In genomic region chr3:131266366-131267050, GRCm38 (mm10) we compare ENCODE assay signal across 15 mouse cellular contexts. TPM values are rescaled to one million over a fixed set of nuclear protein-coding genes. Genes with fewer than 3 reads are reported as not detected.
DNase-seq lines count a peak whose midpoint lies in the region; ATAC-seq and TF ChIP-seq lines count a peak whose summit lies in the region.
"Had no signal": no experiment of that assay in that cellular context is flagged by ENCODE, and none has a peak within 500 bp of the region (broad histone marks: within the 10 kb centered on the region; RNA-seq: fewer than 3 reads in every experiment).

No protein-coding gene starts in this region.

- H3K27me3 ChIP-seq in heart, embryonic 15.5 days: no peaks in the 10 kb centered on the region
- H3K27me3 ChIP-seq in cerebellum, adult 2 months (ENCODE audit: control insufficient read depth, insufficient read depth, low read length): no peaks in the 10 kb centered on the region
- no peaks in the 10 kb centered on the region for H3K27me3 ChIP-seq in forebrain, embryonic 11.5 days (ENCODE audit: control insufficient read depth, insufficient read depth, low read length)
- H3K27me3 ChIP-seq: kidney, embryonic 15.5 days; neural tube, embryonic 13.5 days had no signal

- peak; percentile 11 to 24 for DNase-seq in gastrocnemius, adult 8-10 months (ENCODE audit: low spot score in 2 of 2)
- DNase-seq in gastrocnemius, postnatal 10 days: no peak
- DNase-seq in gastrocnemius, postnatal 14 days: peak; percentile 25
- DNase-seq in lung, postnatal 10 days: peak; percentile 55
- DNase-seq in cerebellum, adult 2 months: no peak
- DNase-seq in adrenal gland, postnatal 25 days: no peak
- DNase-seq in forebrain, embryonic 11.5 days (ENCODE audit: low spot score): no peak
- DNase-seq: adrenal gland, postnatal 36 days; cerebellum, adult 11 months; layer of hippocampus, adult 9-11 months had no signal

- no peaks in the 10 kb centered on the region for H3K9me3 ChIP-seq in heart, embryonic 15.5 days (replicated peaks)
- H3K9me3 ChIP-seq in forebrain, embryonic 11.5 days (ENCODE audit: control insufficient read depth, low read length): no peaks in the 10 kb centered on the region
- H3K9me3 ChIP-seq: hindbrain, embryonic 15.5 days; kidney, embryonic 15.5 days; neural tube, embryonic 13.5 days had no signal

- no peak for TF ChIP-seq POLR2A in cerebellum, adult 2 months (IDR thresholded peaks at IDR 0.05; ENCODE audit: borderline replicate concordance, insufficient read depth, low read length)

- no peak overlapping the region for H3K9ac ChIP-seq in heart, embryonic 15.5 days
- H3K9ac ChIP-seq in forebrain, embryonic 11.5 days (ENCODE audit: low read length): no peak overlapping the region
- H3K9ac ChIP-seq: hindbrain, embryonic 15.5 days; kidney, embryonic 15.5 days; neural tube, embryonic 13.5 days had no signal

- intact Hi-C loops in gastrocnemius, postnatal 14 days (cut with DNase I; ENCODE audit: low total_unique reads): no loop called here

- peaks cover 49% of the 10 kb centered on the region for H3K4me1 ChIP-seq in heart, embryonic 15.5 days (replicated peaks)
- no peaks in the 10 kb centered on the region for H3K4me1 ChIP-seq in cerebellum, adult 2 months (ENCODE audit: control insufficient read depth, insufficient read depth, low read length)
- no peaks in the 10 kb centered on the region; the same call in 1 of the 2 replicates for H3K4me1 ChIP-seq in forebrain, embryonic 11.5 days (replicated peaks; ENCODE audit: control insufficient read depth, insufficient read depth, low read length)

- WGBS in heart, embryonic 15.5 days: 52% methylated on average over 3 of the region's 3 CpGs
- 75% methylated on average over 3 of the region's 3 CpGs for WGBS in cerebellum, adult 2 months
- 94% methylated on average over 3 of the region's 3 CpGs for WGBS in forebrain, embryonic 11.5 days

- no peak for TF ChIP-seq CTCF in cerebellum, adult 2 months (IDR thresholded peaks at IDR 0.05; ENCODE audit: borderline replicate concordance, insufficient read depth, low read depth, low read length)

- ATAC-seq in heart, embryonic 15.5 days (replicated peaks; ENCODE audit: insufficient number of reproducible peaks, insufficient read depth, low FRiP score, low read depth): 0 out of 2 replicates have a peak, but pooled peaks have one; percentile 37
- ATAC-seq in forebrain, embryonic 11.5 days (replicated peaks; ENCODE audit: low FRiP score): no peak

- H3K4me3 ChIP-seq in heart, embryonic 15.5 days: no peak overlapping the region
- H3K4me3 ChIP-seq in cerebellum, adult 2 months (replicated peaks; ENCODE audit: insufficient read depth, low read depth, low read length): no peak overlapping the region
- no peak overlapping the region for H3K4me3 ChIP-seq in forebrain, embryonic 11.5 days (ENCODE audit: low read depth, low read length)
- H3K4me3 ChIP-seq: erythroblast, embryonic 14.5 days; hindbrain, embryonic 15.5 days; kidney, embryonic 15.5 days; neural tube, embryonic 13.5 days had no signal

- H3K27ac ChIP-seq in heart, embryonic 15.5 days: peak overlapping the region; percentile 72
- H3K27ac ChIP-seq in cerebellum, adult 2 months (ENCODE audit: insufficient read depth, low read length): no peak overlapping the region
- no peak overlapping the region for H3K27ac ChIP-seq in forebrain, embryonic 11.5 days (ENCODE audit: low read depth, low read length)
- H3K27ac ChIP-seq: hindbrain, embryonic 15.5 days; kidney, embryonic 15.5 days; neural tube, embryonic 13.5 days had no signal

- peak overlapping the region; percentile 29; the same call in 1 of the 2 replicates for H3K4me2 ChIP-seq in heart, embryonic 15.5 days
- no peak overlapping the region for H3K4me2 ChIP-seq in forebrain, embryonic 11.5 days (ENCODE audit: low read depth, low read length, severe bottlenecking)
- H3K4me2 ChIP-seq: hindbrain, embryonic 15.5 days; kidney, embryonic 15.5 days; neural tube, embryonic 13.5 days had no signal

- H3K36me3 ChIP-seq in heart, embryonic 15.5 days: peaks cover 10% of the 10 kb centered on the region
- H3K36me3 ChIP-seq in forebrain, embryonic 11.5 days (ENCODE audit: control insufficient read depth, insufficient read depth, low read length): no peaks in the 10 kb centered on the region
- H3K36me3 ChIP-seq: hindbrain, embryonic 15.5 days; neural tube, embryonic 13.5 days had no signal

RNA-seq across cellular contexts. Expression of gene Hadh, which starts 5.4 kb away (rescaled TPM):
- total RNA-seq in gastrocnemius, adult 8-10 months (2022): 100 to 1,000 TPM; 133 to 163 (median 155) TPM
- 100 to 1,000 TPM; 208 to 234 TPM for total RNA-seq in gastrocnemius, postnatal 10 days (2021)
- 100 to 1,000 TPM; 182 to 238 TPM for total RNA-seq in gastrocnemius, postnatal 14 days (2021)
- polyA plus RNA-seq in heart, embryonic 15.5 days (2015; fragmentation: Nextera tagmentation; extraction: Ambion mirVana): 155 and 189 TPM in 2 replicates
- polyA plus RNA-seq in cerebellum, adult 2 months (2012; rRNA removed): 39.6 and 40.5 TPM in 2 replicates
- total RNA-seq in adrenal gland, postnatal 25 days (2021): 400 and 413 TPM in 2 replicates
- polyA plus RNA-seq in forebrain, embryonic 11.5 days (2014; fragmentation: Nextera tagmentation; extraction: Ambion mirVana): 74.1 and 75.7 TPM in 2 replicates

RNA-seq across cellular contexts. Expression of gene Cyp2u1, which starts 36.5 kb away (rescaled TPM):
- 10 to 100 TPM; 13.5 to 19.2 (median 16.0) TPM for total RNA-seq in gastrocnemius, adult 8-10 months (2022)
- total RNA-seq in gastrocnemius, postnatal 10 days (2021): 1 to 10 TPM; 3.5 to 5.8 TPM
- 1 to 10 TPM; 5.6 to 6.3 TPM for total RNA-seq in gastrocnemius, postnatal 14 days (2021)
- polyA plus RNA-seq in heart, embryonic 15.5 days (2015; fragmentation: Nextera tagmentation; extraction: Ambion mirVana): 9.4 and 11.9 TPM in 2 replicates
- polyA plus RNA-seq in cerebellum, adult 2 months (2012; rRNA removed): 13.1 and 13.8 TPM in 2 replicates
- 20.8 and 24.4 TPM in 2 replicates for total RNA-seq in adrenal gland, postnatal 25 days (2021)
- polyA plus RNA-seq in forebrain, embryonic 11.5 days (2014; fragmentation: Nextera tagmentation; extraction: Ambion mirVana): 1.5 and 3.1 TPM in 2 replicates
- polyA plus RNA-seq: erythroblast, embryonic 14.5 days had no signal

Comparison
In these comparisons a context has a peak if more than half of its experiments do, and no peak if none do; other contexts are left out.
1. DNase-seq: peak in gastrocnemius, adult 8-10 months (2 of 2), gastrocnemius, postnatal 14 days (single experiment) and lung, postnatal 10 days (single experiment); none in gastrocnemius, postnatal 10 days (single experiment), cerebellum, adult 2 months (0 of 2), adrenal gland, postnatal 25 days (single experiment) and forebrain, embryonic 11.5 days (single experiment).